Mouse (Mus musculus) brain, embryonic 14.5 days (tissue): ENCODE data around the gene Wdr75. TPM values are rescaled to one million over a fixed set of nuclear protein-coding genes. Genes with fewer than 3 reads are reported as not detected.

Experiments
- DNase-seq: peaks from one replicate; pipeline ENCODE4 v3.0.0-alpha.2; 2011; ENCODE audit warnings: low read depth
- CTCF ChIP-seq: fragments of 200-500 bp; IDR thresholded peaks from 2 replicates; pipeline ENCODE4 v1.5.1; 2012; ENCODE audit warnings: inconsistent platforms, mild to moderate bottlenecking, moderate library complexity, borderline replicate concordance; ENCODE audit not compliant: insufficient read depth, insufficient read length; ENCODE audit errors: extremely low read depth
- POLR2A ChIP-seq: fragments of 200-500 bp; IDR thresholded peaks from 2 replicates; pipeline ENCODE4 v1.6.1; 2012; ENCODE audit warnings: mild to moderate bottlenecking, inconsistent platforms, borderline replicate concordance; ENCODE audit not compliant: poor library complexity, insufficient read depth, insufficient read length, severe bottlenecking; ENCODE audit errors: extremely low read depth
- polyA plus RNA-seq: library from polyadenylated mRNA; depleted of rRNA; stranded (reverse); fragments of >200 nt; gene quantifications from 2 replicates; pipeline ENCODE4 v1.2.3, GENCODE M21; 2012; rRNA removed

Wdr75 gene
- 52.7 and 55.1 TPM in 2 replicates for polyA plus RNA-seq

DNA sequence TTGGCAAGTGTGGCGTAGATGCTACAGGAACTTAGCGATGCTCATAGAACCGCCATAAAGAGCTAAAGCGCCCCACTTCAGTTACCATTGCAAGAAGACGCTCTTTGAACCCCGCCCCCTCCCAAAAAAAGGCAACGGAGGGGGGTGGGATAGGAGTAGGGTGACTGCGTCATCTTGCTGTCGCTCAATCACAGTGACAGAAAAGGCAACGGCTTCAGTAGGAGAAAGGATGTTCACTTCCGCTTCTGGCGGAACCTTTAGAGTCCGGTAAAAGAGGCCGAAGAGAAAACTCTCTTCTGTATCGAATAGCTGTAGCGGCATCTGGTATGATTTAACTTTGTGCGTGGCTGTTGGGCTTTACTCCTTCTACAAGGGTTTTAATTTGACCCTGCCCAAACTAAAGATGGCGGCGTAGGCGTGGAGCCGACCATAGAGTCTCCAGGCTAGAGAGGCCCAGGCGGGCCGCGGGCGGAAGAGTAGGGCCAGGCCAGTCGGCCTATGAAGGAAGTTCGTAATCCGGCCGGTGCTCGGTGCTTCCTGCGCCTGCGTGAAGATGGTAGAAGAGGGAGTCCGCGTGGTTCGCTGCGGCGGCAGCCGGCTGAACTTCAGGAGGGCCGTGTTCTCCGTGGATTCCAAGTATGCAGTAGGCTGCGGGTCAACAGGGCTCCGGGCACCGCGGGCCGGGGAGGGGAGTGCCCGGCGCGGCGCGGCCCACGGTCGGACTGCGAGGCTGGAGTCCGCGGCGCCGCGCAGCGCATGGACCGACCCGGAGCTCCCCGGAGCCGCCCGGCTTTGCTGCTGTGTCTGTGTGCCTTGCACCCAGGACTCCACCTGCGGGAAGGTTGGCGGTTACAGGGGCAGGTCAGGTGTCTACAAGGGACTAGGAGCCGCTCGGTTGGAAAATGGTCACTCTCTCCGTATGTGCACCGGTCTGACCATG is at the start of gene Wdr75:
Gene Wdr75, plus strand, starts transcription at position 198 of the 940 bp plus-strand sequence.
- peak; percentile 75; the same call in 1 of the 2 replicates for TF ChIP-seq POLR2A
- TF ChIP-seq CTCF, result no peak
- DNase-seq, result peak; percentile 98

DNA sequence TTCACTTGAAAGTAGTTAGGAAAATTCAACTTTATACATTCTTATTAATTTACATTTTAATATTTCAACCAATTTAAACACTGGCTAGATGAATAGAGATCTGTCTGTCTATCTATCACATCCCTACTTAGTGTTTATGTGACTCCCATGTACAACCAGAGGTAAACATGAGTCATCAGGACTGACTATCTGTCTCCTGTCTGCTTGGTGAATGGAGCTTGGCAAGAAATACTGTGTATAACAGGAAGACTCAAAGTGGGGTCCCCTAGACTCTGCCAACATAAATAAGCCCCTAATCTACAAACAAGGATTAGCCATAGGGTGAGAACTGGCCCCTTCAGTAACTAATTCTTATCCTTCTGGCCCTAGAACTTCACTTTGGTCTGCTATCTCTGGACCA is 39.1 kb upstream of the Wdr75 start:
- TF ChIP-seq POLR2A (no peak), CTCF (no peak)
- no peak for DNase-seq

- TF ChIP-seq CTCF, result no peak
- no peak for TF ChIP-seq POLR2A
Measured at GRCm38 (mm10) chr1:45756707-45757106, 38.3 kb upstream of the Wdr75 start.

GRCm38 (mm10) chr1:45758011-45758410 is 37.0 kb upstream of the Wdr75 start:
- TF ChIP-seq POLR2A (no peak), CTCF (no peak)
- DNase-seq, result no peak

More at GRCm38 (mm10) chr1:45756707-45757106, 38.3 kb upstream of the Wdr75 start:
- DNase-seq, result no peak

DNA sequence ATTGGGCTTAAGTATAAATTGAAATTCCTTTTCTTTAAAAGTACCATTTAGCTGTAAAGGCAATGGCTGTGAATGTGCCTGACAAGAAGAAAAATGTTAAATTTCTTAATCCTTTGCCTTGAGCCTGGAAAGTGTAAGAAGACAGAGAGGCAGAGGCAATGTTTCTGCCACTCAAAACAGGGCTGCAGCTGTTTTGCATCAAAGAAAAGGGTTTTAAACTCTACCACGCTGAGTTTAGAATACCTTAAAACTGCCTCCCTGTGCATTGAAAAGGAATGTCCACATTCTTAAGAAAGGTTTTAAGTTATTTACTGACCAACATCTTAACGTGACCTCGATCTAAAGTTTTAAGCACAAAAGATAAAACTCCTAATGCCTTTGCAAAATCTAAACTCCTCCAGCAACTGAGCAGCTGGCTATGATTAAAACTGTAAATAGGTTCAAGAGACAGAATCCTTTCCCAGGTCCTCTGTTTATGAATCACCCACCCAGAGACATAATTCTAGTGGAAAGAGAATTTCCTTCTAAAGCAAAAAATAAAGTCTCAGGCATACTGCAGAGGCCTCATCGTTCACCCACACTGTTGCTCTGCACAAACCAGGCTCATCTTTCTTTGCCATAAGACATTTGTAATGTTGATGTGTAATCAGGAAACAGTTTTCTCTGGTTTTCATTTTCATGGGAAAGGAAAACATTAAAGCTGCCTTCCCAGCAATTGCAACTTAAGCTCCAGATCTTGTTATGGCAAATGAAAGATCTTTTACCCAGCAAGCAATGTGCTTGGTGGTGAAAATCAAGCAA is 34.1 kb upstream of the Wdr75 start:
- TF ChIP-seq POLR2A (no peak), CTCF (no peak)
- DNase-seq, result no peak

GRCm38 (mm10) chr1:45761468-45761795 is 33.5 kb upstream of the Wdr75 start:
- TF ChIP-seq POLR2A (no peak), CTCF (no peak)
- DNase-seq, result no peak

GRCm38 (mm10) chr1:45765678-45766077 is 29.3 kb upstream of the Wdr75 start:
- TF ChIP-seq POLR2A (no peak), CTCF (no peak)
- DNase-seq, result peak; percentile 19

DNA sequence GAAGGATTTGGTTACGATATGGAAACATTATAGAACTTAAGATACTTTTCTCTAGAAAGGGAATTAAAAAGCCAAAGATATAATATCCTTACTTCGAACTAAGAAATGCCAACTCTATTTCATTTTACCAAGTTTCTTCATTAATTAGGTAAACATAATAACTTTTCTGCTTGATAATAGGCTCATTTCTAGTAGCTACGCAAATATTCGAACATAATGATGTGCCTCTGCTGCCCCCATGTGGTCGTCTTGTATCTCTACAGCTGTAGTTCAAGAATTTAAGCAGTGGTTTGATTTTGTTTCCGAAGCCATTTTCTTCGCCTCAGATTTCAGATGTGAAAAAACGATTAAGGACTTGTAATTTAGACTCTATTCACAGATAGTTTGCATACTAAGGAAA is 28.8 kb upstream of the Wdr75 start:
- TF ChIP-seq CTCF (peak; percentile 63; the same call in 1 of the 2 replicates), POLR2A (no peak)
- DNase-seq, result peak; percentile 88

DNA sequence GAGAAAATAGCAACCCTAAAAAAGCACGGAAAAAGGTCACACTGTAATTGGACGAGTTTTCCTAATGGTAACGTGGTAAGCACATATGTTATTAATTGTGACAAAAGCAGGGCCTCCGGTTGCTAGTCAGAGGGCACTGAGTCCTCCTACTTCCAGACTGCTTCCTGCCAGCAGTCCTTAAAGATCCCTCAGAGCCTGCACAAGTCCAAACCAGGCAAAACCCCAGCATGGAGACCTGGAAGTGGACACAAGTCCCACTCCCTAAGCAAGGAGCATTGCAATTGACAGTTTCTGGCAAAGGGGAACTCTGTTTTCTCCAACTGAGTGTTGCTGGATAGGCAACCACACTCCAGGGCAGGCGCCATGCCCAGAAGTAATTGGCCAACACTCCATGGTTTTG is 27.4 kb upstream of the Wdr75 start:
- peak; percentile 17 for DNase-seq
- no peak for TF ChIP-seq CTCF
- TF ChIP-seq POLR2A, result no peak

DNA sequence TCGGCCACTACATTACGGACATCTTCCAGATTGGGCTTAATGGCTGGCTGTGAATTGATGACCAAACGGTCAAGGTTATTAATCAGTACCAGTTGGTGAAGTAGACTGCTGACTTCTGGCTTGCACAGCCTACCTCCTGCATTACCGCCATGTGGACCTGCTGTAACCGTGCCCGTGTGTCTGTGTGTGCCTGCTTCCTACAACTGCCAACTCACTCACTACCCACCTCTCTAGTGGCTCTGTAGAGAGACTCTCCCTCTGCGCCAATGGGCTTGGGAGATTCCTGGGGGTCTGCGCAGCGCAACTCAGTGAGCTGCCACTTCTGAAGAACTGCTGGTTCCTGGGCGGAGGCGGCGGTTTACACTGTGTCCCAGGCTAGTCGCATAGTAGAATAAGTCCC is 25.6 kb upstream of the Wdr75 start:
- TF ChIP-seq POLR2A (no peak), CTCF (no peak)
- DNase-seq, result no peak

DNA sequence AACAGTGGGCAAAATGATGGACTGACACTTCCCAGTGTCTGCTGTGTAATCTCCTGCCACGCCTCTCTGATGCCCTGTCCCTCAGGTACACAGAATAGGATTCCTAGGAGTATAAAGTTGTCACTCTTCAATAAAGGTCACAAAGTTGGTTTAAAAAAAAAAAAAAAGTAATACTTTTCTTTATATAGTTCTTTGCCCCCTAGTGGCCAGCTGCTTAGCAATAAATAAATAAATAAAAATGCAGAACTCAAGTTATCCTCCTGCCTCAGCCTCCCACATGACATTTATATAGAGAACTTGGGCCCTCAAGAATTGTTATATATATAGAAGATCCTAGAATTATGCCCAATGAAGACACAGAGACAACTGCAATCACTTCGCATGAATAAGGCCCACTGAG is 24.9 kb upstream of the Wdr75 start:
- no peak for DNase-seq

DNA sequence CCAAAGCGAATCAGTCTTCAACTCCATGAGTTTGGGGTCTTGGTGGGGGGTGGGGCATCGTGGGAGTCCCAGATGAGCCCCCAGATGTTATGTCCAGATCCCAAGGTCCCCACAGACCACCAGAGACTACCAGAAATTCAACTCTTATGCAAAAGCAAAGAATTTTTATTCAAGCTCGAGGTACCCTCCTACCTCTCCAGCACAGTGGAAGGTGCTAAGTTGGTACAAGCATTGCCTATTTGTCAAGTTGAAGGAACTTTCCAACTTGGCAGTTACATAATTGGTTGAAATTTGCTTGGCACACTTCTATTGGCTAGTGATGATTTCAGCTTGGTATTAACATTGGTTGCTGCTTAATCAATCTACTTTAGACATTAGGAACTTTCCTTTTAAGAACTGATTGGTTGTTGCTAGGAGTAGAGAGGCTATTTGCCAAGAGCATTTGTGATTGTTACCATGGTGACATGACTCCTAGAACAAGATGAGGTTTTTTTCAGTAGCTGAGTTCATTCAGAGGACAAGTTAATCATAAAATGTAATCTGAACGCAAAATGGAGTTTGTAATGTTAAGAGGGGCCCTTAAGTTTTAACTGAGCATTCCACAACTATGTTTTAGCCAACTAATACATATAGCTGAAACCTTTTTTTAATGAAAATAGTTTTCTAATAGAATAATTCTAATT is 14.2 kb upstream of the Wdr75 start:
- TF ChIP-seq POLR2A, result no peak
- TF ChIP-seq CTCF, result no peak
- peak; percentile 40 for DNase-seq

More for the DNA sequence above, 24.9 kb upstream of the Wdr75 start:
- TF ChIP-seq POLR2A (no peak), CTCF (no peak)
